Mouse (Mus musculus): ENCODE data around the gene Tle3. TPM values are rescaled to one million over a fixed set of nuclear protein-coding genes. Genes with fewer than 3 reads are reported as not detected.
A peak's percentile ranks its signal among the peaks of the same experiment; 100 is the strongest.

Tle3 gene
- total RNA-seq, 2 experiments from 2014 or later = 24.4 to 29.0 TPM

DNA sequence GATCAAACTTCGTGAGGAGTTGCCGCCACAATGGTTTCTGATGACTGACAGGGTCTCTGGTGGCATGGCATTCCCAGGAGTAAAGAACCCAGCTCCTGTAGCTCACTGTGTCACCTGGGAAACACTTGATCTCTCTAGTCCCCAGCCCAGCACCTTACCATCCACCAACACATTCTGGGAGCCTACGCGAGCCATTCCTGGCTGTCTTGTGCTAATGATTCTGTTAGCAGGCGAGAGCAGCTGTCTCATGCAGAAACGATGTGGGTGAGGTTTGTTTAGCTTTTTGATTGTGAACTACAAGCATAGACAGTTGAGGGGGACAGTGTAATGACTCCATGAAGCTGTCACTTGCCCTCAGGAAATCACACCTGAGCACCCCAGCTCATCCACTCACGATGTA is 54.3 kb downstream of the Tle3 start:
- intact Hi-C loops (cut with DNase I) = no loop called here
- no peak for DNase-seq

DNA sequence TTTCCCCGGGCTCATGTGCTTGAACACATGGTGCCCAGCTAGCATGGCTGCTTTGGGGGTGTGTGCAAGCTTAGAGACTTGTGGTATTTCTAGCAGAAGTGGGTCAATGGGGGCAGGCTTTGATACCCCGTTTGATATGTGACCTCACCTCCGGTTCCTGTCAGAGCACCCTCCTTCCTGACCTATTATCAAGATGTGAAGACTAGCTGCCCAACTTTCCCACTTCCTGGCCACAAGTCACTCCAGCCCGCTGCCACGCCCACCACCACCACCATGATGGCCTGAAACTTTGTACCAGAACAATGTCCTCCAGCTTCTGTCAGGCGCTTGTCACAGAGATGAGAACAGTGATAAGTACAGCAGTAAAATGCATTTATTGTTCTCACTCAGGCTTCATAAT is 54.9 kb downstream of the Tle3 start:
- intact Hi-C loops (cut with DNase I) = no loop called here
- DNase-seq = no peak

DNA sequence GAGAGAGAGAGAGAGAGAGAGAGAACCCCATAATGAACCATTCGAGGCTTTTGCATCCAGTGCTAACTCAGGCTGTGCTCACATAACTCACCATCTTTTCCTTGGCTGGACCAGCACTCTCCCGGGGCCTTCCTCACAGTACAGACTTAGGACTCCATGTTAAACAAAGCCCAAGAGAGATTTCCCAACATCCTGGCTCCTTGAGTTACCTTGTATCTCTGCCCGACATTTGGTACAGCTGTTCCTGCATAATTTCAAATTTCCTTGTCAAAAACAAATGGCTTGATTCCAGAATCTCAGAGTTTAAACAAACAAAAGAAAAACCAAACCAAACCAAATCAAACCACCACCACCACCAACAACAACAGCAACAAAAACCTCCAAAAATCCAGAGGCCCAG is 55.7 kb downstream of the Tle3 start:
- intact Hi-C loops (cut with DNase I) = no loop called here
- no peak for DNase-seq

DNA sequence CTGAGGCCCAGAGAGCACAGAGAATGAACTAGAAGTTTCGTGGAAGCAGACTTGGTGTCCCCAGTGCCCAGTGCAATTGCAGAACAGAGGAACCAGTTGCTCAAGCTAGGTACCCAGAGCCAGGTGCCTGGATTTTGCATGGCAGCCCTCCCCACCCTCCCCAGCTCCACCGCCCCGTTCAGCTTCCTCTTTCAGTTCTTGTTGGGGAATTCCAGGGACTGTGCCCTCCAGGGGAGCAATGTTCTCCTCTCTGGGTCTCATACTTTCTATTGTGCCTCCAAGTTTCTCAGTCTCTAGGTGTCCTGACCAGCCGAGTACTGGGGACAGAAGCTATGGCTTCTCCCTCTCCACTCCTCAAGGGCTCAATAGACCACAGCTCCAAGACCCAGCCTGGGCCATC is 59.7 kb downstream of the Tle3 start:
- intact Hi-C loops (cut with DNase I) = no loop called here
- no peak for DNase-seq

DNA sequence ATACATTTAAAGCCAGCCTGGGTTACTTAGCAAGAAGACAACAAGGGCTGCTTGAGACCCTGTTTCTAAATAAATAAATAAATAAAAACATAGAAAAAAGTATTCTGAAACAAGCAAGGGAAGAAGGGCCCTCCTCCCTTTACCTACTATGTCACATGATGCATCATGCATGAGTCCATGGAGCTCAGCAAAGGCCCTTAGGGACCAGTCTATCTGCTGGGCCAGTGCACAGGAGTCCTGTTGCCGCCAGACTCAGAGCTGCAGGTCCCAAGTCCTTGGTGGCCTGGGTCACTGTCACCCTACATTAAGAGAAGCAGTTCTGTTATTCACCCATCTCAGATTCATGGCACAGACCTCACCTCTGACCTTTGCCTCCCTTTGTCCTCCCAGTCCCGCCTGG is 61.0 kb downstream of the Tle3 start:
- intact Hi-C loops (cut with DNase I) = no loop called here
- no peak for DNase-seq

DNA sequence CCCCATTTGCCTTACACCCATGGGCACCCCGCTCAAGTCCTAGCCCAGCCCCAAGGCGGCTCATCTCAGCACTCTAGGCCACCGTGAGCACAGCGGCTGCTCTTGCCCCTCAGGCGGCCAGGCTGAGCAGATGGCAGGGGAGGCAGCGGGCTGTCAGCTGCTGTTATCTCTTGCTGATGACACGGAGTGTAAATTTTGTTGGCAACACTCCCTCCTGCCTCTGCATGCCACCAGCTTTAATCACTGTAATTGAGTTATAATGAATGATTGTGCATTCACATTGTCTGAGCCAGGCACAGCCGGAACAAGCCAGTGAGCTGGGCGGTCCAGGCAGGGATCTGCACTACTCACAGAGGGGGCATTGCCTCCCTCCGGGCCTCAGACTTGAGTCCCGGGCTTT is 61.9 kb downstream of the Tle3 start:
- no peak for DNase-seq
- intact Hi-C loops (cut with DNase I) = no loop called here

DNA sequence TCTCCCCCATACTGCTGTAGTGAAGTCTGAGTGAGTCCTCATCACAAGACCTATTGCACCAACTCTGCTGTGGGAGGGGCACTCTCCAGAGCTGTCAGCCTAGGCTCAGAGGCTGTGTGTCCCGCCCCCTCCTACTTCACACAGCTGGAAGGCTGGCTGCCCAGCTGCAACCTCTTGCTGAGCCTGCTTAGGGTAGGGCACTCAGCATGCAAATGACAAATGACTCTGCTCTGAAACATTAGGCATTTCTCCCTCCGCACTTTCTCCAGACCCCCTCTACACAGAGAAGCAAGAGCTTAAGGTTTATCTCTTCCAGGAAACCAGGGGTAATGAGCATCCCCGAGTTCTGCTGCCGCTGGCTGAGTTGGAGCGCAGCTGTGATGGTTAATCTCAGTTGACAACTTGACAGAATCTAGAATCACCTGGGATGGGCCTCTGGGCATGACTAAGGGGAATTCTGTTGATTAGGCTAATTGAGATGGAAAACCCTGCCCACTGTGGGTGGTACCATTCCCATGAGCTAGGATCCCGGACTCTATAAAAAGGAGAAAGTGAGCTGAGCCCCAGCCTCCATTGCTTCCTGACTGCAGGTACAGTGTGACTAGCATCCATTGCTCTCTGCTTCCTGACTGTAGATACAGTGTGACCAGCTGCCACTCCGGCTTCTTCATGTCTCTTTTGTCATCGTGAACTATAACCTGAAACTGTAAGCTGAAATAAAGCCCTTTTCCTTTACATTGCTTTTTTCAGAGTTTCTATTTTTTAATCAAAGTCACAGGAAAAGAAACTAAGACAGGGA is 63.2 kb downstream of the Tle3 start:
- DNase-seq = peak; percentile 51 to 57
- intact Hi-C loops (cut with DNase I) = no loop called here

DNA sequence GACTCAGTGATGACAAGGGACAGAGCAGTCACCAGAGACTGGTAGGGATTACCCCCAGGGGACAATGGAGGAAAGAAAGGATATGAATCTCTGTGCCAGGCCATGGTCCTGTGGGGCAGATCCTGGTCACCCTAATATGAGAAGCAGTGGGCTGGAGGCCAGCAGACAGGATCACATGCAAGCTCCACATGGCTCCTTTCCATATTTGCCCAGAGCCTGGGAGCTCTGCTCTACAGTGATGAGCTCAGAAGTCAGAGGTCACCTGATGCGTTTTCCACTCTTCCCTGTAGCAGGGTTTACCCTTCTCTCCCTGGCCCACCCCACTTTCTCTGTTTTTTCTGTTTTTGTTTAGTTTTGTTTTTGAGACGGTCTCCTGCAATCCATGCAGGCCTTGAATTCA is 63.9 kb downstream of the Tle3 start:
- intact Hi-C loops (cut with DNase I) = no loop called here
- no peak for DNase-seq

DNA sequence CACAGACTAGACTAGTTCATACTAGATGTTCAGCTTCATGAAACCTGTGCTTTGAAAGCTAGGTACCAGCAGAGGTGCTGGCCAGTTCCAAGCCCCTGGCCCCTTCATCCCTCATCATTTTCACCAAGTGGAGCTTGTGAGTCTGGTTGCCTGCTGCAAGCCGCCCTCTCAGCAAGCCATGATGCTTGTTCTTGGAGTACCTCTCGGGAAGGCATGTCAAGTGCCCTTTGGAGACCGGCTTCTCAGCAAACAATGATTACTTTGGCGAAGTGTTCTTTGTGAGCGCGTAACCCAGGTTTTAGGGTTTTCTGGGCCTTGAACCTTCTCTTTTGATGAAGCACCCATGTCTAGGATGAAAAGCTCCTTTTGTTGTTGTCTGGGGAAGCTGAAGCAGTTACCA is 64.6 kb downstream of the Tle3 start:
- intact Hi-C loops (cut with DNase I) = no loop called here
- DNase-seq = no peak

DNA sequence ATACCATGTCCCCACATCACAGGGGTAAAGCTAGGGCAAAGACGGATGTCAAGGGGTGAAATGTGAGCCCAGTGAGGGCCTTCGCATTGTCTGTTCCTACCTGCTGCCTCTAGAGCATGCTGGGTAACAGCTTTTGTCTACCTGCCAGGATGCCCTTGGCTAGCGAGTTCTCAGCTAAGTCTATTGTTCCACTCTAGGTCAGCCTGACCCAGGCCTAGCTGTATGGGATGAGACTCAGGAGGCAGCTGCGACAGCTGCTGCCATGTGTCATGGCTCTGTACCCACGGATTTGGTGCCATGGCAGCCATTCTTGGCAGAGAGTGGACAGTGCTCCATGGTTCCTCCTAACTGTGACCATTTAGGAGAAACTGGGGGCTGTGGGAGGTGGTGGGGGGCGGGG is 66.9 kb downstream of the Tle3 start:
- intact Hi-C loops (cut with DNase I) = no loop called here
- DNase-seq = no peak

DNA sequence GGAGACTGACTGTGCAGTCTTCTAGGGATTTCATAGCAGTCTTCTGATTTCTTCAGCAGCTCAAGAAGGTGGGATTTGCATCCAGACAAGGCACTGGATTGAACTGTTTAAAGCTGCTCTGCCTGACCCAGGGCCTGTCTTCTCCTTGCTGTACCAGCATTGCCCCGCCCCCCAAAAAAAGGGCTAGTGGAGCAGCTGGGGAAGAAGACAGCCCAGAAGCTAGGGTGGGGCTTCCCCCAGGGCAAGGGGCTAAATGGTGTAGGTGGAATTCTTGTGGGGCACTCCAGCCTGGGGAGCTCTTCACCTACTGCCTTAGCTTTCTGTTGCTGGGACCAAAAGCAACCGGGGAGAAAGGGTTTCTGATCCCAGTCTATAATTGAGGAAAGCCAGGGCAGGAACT is 67.8 kb downstream of the Tle3 start:
- intact Hi-C loops (cut with DNase I) = no loop called here
- DNase-seq = no peak

DNA sequence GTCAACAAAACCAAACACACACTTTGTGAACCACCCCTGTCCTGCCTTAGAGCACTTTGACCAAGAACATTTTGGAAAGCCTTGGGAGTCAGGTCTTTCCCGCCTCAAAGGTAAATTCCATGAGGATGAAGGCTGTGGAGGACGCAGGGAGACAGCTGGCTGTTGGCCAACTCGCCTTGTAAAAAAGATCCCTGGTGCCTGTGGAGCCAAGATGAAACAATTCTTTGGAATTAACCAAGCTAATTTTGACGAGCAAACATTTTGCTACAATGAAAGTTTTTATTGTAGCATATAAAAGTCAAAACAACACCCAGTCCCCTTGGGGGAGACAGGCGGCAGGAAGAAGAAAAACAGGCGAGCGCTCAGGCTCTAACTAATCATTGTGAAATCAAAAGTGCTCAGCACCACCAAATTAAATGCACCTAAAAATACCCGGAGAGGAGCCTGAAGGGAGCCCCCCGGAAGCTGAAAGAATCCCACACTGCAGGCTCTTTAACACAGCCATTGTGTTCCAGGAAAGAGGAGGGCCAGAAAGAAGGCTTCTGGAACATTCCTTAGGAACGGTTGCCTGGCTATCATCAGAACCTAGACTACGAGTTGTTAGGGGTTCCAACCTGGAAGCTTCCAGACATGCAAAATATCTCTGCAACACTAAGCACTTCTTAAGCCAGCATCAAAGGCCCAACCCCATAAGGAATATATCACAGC is 69.2 kb downstream of the Tle3 start:
- intact Hi-C loops (cut with DNase I) = no loop called here
- peak in 1 of 2 experiments; percentile 22 for DNase-seq

DNA sequence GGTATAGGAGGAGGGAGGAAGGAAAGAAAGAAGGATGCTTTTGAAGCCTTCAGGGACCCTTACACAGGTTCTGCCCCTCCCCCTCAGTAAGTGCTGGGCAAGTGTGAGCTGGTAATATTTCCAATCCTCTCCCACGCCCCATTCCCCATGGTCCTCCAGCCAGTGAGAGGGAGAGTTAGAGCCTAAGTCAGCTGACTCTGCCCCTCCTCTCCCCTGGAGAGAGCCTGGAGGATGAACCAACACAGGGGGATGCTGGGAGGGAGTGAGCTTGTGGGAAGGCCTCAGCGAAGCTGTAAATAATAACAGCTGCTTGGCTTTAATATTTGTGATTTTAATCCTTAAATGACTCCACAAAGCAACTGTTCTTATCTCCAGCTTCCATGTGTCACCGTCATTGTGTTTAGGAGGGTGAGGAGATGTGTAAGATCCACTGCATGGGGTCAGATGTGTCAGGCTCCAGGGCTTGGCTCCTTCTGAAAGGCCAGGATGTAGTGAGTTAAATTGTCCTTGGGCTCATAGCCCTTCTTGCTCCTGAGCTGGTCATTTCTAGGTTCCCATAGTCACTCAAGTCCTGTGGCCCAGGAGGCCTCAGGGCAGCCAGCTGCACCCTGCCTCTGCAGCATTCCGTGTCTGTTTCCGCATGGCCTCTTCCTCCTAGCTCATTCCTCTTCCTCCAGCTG is 70.9 kb downstream of the Tle3 start:
- no peak for DNase-seq
- intact Hi-C loops (cut with DNase I) = no loop called here

DNA sequence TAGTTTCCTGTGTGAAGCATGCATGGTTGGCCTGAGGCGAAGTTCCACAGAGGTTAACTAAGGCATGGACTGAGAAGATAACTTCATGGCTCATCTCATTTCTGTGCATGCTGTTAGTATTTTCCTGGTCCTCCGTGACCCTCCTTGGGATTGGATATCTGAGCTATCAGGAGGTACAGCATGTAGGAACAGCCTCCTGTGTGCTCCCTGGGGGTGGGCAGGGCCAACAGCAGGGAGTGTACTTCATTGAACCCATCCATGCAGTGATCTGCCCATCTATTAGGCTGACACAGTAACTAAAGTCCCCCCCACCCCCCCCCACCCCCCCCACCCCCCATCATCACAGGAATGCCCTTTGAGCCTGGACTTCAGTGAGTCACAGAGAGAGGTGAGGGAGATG is 73.0 kb downstream of the Tle3 start:
- intact Hi-C loops (cut with DNase I) = no loop called here
- DNase-seq = no peak

DNA sequence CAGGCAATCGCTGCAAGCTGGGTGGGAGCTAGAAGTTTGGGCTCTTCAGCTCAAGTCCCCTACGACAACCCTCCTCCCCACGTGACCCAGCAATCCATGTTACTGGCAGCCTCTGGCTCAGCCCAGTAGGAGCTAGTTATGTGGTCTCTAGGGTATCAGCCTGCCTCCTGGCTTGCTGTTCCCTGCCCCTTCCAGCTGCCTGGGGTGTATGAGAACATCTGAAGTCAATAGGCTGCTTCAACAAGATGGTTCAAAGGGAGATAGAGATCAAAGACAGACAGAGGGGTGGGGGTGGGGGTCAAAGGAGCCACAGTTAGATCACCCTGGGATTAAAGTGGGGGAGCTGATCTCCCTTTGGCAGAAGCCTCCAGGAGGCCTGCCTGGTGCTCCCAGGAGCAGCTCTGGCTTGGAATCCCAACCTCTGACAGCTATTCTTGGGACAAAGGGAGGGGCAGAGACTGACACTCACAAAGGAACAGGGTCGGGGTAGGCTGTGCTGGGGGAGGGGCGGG is 73.6 kb downstream of the Tle3 start:
- intact Hi-C loops (cut with DNase I) = no loop called here
- DNase-seq = peak; percentile 24 to 48

DNA sequence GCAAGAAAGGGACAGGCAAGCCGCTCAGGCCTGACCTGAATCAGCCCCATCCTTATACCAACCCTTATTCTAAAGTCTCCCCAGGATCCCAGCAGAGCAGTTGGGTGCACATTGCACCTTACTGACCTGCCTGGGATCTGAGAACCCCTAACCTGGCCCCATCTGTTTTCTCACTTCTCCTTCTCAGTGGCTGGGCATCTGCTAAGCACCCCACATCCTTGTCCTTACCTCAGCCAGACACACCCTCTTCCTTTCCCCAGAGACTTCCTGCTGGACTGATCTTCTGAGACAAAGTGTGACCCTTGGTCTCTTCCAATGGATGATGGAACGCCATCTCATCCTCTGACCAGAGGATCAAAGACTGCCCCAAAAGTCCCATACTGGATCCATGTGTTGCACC is 74.8 kb downstream of the Tle3 start:
- no peak for DNase-seq
- intact Hi-C loops (cut with DNase I) = no loop called here

DNA sequence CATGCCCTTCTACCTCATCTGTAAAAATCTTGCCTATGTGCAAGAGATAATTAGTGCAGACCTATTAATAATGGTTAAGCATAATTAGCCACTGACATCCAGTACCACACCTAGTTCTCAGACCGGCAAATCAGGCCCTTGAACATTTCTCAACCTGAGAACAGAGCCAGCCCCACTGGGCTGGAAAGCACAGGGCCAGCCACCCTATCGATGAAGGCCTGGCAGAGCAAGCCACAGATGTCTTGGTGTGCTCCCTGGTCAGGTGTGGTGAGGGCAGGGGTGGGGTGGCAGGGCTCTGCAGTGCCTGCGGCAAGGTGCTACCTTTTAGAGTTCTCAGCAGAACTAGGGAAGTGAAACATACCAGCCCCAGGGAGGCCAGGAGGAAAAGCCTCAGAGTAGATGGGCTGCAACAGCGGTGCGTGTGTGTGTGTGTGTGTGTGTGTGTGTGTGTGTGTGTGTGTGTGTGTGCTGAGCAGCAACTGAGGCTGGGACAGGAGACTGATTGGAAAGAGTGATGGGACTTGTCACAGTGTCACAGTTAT is 77.3 kb downstream of the Tle3 start:
- intact Hi-C loops (cut with DNase I) = no loop called here
- DNase-seq = no peak

DNA sequence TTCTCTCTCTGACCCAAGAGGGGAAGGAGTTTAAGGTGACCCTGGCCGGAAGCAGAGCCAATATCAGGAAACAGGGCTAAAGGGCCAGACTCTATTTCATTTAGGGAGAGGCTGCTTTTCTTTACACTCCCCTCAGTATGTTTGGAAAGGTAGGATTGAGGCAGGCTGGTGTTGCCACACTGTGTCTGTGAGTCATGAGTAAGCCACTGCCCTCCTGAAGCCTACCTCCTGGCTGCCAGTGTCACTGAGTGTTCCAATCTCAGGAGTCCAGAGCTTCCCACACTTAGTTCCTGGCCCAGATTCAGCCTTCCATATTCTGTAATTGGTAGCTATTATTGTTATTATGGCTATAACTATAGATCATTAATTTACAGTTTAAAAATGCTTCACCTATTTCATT is 79.9 kb downstream of the Tle3 start:
- intact Hi-C loops (cut with DNase I) = no loop called here
- DNase-seq = no peak

DNA sequence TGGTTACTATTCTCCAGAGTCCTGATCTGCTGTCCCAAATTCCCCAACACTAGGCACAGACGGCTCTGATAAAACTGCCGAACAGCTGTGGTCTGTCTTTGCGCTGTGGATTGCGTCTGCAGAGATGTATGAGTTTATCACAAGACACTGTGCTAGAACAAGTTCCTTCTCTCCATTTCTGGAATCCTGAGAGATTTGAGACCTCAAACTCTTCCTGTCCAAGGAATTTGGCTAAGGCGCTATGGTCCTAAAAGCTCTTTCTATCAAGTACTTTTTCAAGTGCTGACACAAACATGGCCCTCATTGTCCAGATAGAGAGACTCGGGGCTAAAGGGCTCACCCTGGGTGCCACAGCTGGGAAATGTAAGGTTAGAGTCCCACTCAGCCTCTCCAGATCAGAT is 83.7 kb downstream of the Tle3 start:
- intact Hi-C loops (cut with DNase I) = no loop called here
- peak; percentile 48 to 51 for DNase-seq

DNA sequence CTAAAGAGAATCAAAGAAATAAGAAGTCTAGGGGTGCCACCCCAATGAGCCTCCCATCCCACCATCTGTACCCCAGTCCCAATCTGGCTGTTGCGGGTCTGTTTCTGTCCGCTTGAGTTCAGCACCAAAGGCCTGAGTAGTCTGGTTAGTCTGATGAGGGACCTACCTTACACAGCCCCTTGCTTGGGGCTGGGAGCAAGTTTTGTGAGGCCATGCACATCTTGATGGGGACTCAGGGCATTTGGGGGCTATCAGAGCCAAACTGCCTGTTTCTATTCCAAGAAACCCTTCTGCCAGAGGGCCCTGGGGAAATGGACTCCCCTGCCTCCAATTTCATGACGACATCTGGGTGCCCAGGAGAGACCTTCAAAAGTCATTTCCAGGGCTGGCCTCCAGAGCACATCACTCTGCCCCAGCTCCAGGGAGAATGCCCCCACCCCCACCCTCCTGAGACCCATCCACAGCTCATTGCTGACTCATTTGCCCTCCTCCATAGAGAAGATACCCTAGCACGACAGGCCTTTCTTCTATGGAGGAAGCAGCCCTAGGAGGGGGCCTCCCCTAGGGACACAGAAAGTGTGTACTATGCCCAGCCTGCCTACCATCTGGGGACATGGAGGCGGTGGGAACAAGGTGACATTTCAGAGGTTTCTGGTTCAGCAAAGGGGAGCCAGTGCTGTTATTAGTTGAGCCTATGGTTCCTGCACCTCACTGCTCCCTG is 84.4 kb downstream of the Tle3 start:
- intact Hi-C loops (cut with DNase I) = no loop called here
- no peak for DNase-seq

DNA sequence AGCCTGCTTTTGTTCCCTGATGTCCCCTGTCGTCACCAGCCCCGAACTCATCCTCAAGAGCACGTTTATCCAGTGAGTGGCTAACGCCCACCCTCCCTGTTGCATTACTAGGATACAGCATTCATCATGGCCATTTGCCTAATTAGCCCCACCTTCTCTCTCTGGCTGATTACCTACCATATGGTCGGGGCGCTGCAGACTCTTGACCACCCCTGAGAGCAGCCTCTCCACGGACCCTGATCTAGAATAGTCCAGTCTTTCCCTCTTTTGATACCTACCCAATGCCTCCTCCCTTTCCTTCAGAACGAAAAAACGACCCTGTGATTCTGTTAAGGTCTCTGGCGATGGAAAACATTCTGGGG is 85.0 kb downstream of the Tle3 start:
- intact Hi-C loops (cut with DNase I) = no loop called here
- no peak for DNase-seq
